Mouse (Mus musculus): ENCODE results near the gene Hoxb6.

Hoxb6 gene

DNA sequence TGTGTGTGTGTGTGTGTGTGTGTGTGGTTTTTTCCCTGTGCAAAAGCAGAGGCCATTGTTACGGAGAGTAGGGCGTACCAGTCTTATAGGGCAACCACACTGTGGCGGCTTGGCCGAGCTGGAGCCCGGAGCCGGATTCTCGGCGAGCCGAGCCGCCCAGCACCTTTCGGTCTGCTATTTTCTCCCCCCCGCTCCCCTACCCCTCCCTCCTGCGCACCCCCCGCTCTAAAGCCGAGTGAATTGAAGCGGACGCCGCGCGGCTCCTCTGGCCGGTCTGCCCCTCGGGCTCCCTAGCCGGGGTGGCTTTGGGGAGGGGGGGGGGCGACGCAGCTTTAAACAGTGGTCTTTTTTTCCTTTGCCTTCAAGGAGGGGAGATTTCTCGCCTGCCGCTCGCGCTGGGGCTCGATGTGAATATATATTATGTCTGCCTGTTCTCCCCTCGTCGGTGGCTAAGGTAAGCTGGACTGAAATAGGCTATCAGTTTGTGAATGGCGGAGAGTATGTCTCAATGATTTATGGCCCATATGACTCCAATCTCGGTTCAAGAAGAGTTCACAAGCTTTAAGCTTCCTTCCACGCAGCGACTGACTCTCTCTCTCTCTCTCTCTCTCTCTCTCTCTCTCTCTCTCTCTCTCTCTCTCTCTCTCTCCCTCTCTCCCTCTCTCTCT, 48.6 kb downstream of the Hoxb6 start:
- DNase-seq: no peak

DNA sequence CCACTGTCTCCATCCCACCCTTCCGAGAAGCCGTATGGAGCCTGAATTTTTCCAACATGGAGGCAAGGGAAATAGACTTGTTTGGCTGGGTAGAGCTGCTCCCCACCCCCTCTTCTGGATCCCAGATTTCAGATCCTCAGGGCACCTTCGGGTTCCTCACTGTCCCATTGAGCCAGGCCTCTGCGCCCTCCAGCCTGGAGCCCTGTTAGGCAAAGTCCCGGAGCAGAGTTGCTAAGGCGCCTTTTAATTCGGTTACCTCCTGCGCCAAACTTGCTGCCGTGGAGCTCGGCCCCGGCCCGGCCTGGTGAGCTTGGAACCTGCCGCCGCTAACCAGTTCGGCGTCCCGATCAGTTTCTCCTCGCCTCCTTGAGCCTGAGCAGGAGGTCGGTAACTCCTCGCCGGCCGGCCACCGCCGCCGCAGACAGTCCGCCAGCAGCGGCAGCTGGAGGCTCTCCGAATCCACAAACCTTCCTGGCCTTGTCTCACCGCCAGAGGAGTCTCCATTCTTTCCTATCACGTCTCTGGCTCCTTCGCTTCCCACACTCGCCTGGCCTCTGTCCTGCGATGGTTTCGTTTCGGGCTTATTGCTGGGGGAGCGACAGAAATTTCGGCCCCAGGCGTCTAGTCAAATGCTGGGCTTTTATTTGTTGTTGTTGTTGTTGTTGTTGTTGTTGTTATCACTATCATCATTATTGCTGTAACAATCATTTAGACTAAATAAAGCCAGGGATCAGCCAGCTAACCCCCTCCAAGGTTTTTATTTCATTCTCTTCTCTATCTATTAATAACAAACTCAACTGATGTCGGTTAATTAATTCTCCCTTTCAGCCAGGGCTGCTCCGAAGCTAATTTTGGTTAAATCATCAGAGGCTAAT, 49.7 kb downstream of the Hoxb6 start:
- no peak for DNase-seq

DNA sequence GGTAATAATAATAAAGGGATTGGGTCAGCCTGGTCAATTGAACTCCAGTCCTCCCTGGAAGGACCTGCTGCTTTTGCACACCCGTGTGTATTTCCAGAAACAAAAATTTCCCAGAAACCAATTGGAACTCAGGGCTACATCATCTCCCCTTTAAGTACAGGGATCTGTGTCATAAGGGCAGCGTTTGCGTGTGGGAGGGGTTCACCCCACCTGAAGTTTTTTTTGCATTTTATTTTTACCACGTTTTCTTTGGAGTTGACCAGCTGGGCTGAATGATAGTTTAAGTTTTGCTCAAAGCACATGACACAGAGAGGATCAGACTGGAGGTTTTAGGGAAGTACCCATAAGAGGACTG, 50.3 kb downstream of the Hoxb6 start:
- no peak for DNase-seq

DNA sequence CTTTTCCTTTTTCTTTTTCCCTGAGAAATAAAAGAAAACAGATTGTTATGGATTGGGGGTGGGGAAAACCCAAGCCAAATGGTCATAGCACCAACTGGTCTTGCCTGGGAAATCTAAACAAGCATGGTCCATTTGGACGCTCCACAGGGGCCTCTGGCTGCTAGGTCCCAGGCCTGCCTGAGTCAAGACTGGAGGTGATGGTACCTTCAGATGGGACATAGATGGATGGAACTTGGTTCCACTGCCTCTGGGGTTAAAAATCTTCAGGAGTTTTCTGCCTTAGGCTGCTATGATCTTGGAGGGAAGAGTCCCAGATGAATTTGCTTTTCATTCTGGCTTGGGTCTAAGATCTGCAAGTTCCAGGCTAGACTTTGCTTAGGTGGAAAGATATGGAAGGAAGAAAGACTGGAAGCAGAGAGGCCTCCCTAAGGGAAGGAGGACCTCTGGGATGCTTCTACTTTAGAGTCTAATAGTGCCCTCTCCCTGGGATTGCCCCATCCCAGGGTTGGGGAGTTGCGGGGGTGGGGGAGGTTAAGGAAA, 51.0 kb downstream of the Hoxb6 start:
- no peak for DNase-seq

DNA sequence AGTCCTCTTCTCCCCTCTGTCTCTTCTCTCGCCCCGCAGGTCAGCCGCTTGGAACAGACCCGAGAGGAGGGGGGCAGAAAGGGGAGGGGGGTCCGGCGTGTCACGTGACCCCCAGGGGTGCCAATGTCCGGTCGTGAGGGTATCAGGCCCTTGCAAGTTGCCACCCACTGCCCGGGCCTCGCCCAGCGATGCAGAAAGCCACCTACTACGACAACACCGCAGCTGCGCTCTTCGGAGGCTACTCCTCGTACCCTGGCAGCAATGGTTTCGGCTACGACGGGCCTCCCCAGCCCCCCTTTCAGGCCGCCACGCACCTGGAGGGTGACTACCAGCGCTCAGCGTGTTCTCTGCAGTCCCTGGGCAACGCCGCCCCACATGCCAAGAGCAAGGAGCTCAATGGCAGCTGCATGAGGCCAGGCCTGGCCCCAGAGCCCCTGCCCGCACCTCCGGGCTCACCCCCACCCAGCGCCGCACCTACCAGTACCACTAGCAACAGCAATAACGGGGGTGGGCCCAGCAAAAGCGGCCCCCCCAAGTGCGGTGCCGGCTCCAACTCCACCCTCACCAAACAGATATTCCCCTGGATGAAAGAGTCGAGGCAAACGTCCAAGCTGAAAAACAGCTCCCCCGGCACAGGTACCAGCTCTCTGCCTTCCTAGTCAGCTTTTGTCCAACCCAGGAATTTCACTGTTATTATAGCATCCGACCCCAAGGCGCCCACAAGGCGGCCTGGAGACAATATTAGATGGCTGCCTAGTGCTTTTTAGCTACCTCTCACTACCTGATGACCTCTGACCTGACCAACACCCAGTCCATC, 52.0 kb downstream of the Hoxb6 start:
- no peak for DNase-seq

DNA sequence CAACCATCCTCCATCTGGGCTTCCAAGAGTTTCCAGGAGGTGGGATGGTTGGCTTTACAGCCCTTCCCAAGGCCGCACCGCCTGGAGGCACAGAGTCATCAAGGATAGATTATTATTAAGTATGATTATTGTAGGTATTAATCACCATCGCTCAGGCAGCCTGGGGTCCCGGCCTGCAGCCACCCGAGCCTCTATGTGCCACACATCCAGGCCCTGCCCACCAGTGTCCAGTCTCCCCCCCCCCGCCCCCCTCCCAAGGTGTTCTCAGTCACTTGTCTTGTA, 52.5 kb downstream of the Hoxb6 start:
- no peak for DNase-seq

DNA sequence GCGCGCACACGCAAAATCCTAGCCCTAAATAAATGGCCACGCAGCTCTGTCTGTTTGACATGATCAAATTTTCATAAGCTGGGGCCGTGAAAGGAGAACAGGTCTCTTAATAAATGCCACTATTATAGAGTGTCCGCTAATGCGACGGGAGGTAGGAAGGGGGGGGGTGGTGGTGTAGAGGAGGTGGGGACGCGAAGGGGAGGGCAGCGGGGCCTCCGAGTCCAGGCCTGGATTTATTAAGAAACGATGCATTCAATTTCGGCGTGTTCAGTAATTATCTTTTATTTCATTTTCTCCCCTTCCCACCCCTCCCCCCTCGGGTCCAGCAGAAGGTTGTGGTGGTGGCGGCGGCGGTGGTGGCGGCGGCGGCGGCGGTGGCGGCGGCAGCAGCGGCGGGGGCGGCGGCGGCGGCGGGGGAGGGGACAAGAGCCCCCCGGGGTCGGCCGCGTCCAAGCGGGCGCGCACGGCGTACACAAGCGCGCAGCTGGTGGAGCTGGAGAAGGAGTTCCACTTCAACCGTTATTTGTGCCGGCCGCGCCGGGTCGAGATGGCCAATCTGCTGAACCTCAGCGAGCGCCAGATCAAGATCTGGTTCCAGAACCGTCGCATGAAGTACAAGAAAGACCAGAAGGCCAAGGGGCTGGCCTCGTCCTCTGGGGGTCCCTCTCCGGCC, 53.1 kb downstream of the Hoxb6 start:
- DNase-seq: no peak

DNA sequence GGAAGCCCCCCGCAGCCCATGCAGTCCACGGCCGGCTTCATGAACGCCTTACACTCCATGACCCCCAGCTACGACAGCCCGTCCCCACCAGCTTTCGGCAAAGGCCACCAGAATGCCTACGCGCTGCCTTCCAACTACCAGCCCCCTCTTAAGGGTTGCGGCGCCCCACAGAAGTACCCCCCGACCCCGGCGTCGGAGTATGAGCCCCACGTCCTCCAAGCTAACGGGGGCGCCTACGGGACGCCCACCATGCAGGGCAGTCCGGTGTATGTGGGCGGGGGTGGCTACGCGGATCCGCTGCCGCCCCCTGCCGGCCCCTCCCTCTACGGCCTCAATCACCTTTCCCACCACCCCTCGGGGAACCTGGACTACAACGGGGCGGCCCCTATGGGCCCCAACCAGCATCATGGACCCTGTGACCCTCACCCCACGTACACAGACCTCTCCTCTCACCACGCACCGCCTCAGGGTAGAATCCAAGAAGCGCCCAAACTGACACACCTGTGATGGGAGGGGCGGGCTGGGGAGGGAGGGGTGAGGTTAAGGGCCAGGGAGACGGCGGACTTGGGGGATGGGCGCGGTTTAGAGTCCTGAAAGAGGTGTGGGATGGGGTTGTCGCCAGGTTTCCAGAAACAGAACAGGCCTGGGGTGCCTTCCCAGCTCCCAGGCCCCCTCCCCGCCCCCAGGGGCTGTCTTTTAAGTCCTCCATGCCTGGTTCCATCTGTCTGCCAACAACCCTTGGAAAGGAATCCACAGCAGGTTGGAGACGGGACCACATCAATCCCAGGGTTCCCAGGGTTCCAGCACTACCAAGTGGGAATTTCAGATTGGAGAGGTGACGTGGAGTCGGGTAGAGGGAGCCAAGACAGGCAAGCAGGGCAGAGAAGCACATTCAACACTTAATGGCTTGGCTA, 53.9 kb downstream of the Hoxb6 start:
- no peak for DNase-seq

DNA sequence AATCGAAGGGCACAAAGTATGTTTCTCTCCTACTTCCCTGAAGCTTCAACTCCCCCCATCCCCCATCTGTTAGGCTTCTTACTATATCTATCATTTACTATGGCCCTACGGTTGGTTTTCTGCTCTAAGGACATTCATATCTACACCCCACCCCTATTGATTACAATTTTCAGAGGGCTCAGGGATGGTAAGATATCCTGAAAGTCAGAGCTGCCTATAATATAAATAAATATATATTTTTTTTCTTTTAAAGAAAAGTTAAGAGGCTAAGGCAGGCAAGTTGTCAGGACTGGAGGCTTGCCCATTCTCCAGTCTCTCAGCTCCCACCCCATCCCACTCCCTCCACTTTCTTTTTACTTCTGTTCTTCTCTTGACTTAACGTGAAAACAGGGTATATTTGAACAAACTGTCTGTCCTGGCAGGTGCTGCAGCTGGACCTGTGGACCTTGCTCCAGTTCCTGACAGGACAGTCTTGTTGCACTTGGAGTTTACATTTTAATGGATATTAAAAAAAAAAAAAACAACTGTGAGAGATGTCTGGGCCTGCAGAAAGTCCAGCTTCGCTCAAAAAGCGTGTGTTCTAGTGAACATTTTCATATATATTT, 54.7 kb downstream of the Hoxb6 start:
- DNase-seq: no peak

DNA sequence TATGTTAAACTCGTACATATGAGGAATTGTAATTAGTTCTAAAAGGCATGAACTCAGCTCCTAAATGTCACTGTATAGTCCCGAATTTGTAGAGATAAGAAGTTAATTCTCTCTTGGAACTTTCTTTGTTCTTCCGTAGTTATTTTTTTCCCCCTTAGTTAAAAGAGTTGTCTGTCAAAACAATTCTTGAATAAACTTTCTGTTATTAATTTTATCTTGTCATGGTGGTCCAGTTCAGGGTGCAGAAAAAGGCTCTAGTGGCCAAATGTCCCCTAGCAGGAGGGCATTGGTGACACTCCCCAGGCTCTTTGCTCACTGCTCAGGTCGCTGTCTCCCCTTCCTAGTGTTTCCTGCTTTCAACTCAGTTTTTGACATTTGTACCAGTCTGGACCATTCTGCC, 55.4 kb downstream of the Hoxb6 start:
- DNase-seq: no peak

DNA sequence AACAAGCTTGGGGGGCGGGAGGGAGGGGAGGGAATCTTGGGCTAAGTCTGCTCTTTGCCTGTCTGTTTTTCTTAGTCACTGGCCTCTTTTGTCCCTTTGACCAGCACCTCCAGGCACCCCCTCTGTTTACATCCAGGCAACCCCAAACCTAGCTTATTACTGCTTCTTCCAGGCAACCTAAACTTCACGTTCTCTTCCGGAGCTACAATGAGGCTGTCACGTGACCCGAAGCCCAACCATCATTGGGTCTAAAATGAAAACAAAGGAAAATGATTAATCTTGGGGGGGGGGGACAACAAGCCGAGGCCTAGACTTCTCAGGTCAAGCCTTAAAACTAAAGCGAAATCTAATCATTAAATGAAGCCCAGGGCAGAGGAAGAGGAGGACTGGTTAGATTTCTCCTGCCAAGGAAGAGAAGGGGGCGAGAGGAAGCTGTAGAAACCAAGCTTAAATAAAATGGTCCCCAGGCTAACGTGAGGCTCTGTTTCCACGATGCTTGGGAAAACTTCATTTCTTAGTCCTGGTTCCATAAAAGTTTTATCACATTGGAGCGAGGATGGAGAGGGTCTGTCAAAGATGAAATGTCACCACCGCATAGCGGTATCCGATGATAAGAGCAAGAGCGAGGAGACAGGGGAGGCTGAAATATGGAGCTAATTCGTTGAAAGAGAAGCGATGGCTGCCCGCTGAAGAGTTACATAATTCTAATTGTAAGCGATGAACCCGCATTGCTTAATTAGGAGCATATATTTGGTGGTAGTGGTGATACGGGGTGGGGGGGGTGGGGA, 56.1 kb downstream of the Hoxb6 start:
- peak; percentile 69 for DNase-seq

DNA sequence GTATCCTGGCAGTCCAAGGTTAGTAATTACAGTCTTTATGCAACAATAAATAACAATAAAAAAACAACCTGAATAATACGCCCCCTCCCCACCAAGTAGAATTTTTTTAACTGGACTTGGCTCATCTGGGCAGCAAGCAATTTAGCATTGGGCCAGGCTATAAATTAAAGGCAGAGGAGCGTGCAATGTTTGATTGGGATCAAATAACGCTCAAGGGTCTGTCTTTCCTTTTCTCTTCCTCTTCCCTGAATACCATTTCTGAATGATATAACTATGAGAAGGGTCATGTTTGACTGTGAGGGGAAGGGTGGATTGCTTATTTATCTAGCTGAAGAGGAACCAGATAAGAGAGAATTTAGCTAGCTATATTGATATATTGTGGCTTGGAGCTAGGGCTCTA, 56.7 kb downstream of the Hoxb6 start:
- DNase-seq: no peak

DNA sequence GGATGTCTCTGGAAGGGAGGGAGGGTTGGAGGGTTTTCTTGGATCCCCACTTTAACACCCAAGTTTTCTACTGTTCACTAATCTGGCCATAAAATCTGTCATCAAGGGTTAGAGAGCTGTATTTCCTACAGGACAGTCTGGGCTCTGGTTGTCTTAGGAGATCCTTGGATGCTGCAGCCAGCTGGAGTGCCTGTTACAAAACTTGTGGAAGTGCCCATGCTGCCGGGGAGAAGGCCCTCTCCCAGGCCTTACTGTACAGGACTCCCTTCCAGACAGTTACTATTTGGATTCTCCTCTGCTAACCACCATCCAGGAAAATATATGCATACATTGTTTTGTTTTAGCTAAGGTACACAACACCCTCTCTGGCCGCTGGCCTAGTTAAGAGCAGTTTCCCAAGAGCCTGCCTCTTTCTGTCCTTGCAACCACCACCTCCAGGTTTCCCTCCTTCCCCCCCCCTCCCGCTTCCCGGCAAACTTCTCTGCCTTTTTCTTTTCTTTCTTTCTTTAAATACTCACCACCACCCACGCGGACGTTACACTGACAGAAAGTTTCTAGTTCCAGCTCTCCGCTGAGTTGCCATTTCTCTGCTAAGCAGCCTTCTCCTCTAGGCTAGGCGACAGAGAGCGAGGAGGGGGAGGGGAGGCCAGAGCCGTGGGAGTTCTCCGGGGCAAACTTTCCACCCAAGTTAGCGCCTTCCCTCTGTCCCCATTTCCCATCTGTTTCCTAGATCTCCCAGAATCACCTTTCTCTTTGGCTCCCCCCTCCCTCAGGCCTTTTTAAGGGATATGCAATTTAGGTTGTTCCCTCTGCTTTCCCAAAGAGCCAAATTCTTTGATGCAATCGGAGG, 57.4 kb downstream of the Hoxb6 start:
- DNase-seq: no peak

DNA sequence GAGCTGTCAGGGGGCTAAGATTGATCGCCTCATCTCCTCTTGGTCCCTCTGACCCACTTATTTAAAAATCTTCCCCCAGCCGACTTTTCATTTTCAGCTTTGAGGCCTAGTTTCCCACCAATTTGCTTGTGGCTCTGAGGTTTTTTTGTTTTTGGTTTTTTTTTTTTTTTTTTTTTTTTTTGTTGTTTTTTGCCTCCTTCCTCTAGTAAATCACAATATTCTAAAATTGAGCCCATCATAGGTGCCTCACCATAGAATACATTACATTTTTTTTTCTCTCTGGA, 58.0 kb downstream of the Hoxb6 start, which contains the start of gene Hoxb2:
TSS of gene Hoxb2 (plus strand) at position 185 of the 284 bp plus-strand sequence.
- DNase-seq: no peak

DNA sequence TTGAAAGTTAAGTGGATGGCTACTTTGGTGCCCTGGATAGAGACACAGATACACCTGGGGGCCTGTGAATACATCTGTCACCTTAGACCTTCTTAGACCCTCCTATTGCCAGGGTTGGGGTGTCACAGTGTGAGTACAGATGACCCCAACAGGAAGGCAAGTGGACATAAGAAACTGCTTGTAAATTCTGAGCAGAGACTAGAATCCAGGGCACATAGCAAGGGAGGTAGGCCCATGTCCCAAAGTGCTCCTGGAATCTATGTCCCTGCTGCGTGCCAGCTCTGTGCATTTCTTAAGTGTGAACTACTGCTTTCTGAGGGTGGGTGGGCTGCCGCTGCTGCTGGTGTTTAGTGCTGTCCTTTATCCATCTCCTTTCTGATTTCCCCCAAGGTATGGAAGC, 58.5 kb downstream of the Hoxb6 start:
- DNase-seq: no peak
